Mouse (Mus musculus): ENCODE data around the gene Ppif.

- TF ChIP-seq CTCF (IDR thresholded peaks at IDR 0.05) (no peak), EP300 (IDR thresholded peaks at IDR 0.05) (no peak)
Observed at GRCm38 (mm10) chr14:25711177-25711576, 17.2 kb downstream of the Ppif start.
